Mouse (Mus musculus) CH12.LX (cell line): ENCODE data around the gene Tinag. TPM values are rescaled to one million over a fixed set of nuclear protein-coding genes. Genes with fewer than 3 reads are reported as not detected.

Experiments used
- DNase-seq: peaks from one replicate; pipeline ENCODE4 v3.0.0-alpha.2; 2013; ENCODE audit errors: extremely low read depth
- H3K27ac ChIP-seq: 2 replicates; pipeline ENCODE4 v1.5.1; 2012; ENCODE audit warnings: low read depth, mild to moderate bottlenecking, control low read depth, moderate library complexity; ENCODE audit not compliant: insufficient read depth
- H3K27me3 ChIP-seq: replicated peaks from 2 replicates; pipeline ENCODE3; 2012; ENCODE audit warnings: inconsistent platforms
- H3K36me3 ChIP-seq, 2 experiments: replicated peaks in 1 of 2; 2 replicates each; pipeline versions ENCODE3 to v1.6.1; 2012; ENCODE audit warnings: inconsistent platforms in 1 of 2, low read length in 1 of 2, mild to moderate bottlenecking in 1 of 2, mixed read lengths in 1 of 2, moderate library complexity in 1 of 2; ENCODE audit not compliant: control insufficient read depth in 1 of 2, insufficient read depth in 1 of 2
- H3K4me1 ChIP-seq, 2 experiments: 2 replicates each; pipeline ENCODE4 v1.6.1; 2012; ENCODE audit warnings: inconsistent platforms in 1 of 2, moderate library complexity in 1 of 2; ENCODE audit not compliant: insufficient read depth in 2 of 2, control insufficient read depth in 1 of 2
- H3K4me2 ChIP-seq: 2 replicates; pipeline ENCODE4 v1.6.1; 2012; ENCODE audit warnings: low read depth, mild to moderate bottlenecking, control low read depth; ENCODE audit not compliant: poor library complexity, insufficient read depth, severe bottlenecking
- H3K4me3 ChIP-seq, 3 experiments: fragments of 150-350 bp in 1 of 3; sonication (generic) in 1 of 3; replicated peaks in 1 of 3; 2 replicates each; pipeline versions ENCODE3 to v1.5.1; 2011 to 2012; ENCODE audit warnings: low read depth in 2 of 3, low read length in 2 of 3, mild to moderate bottlenecking in 2 of 3, moderate library complexity in 2 of 3, control low read depth in 1 of 3, improper control_type of control experiment in 1 of 3, inconsistent platforms in 1 of 3, mixed read lengths in 1 of 3; ENCODE audit not compliant: poor library complexity in 1 of 3
- H3K79me2 ChIP-seq: replicated peaks from 2 replicates; pipeline ENCODE4 v1.6.1; 2012; ENCODE audit warnings: mild to moderate bottlenecking, moderate library complexity; ENCODE audit not compliant: control insufficient read depth, poor library complexity, insufficient read depth, severe bottlenecking; ENCODE audit errors: extremely low read depth
- H3K9ac ChIP-seq: 2 replicates; pipeline ENCODE4 v1.6.1; 2012; ENCODE audit warnings: low read depth, mild to moderate bottlenecking, control low read depth, moderate library complexity; ENCODE audit not compliant: insufficient read depth
- H3K9me3 ChIP-seq: replicated peaks from 2 replicates; pipeline ENCODE3; 2012; ENCODE audit warnings: low read length, inconsistent platforms, mixed read lengths
- CHD2 ChIP-seq: IDR thresholded peaks from 2 replicates; pipeline ENCODE4 v1.6.1; 2011; ENCODE audit warnings: low read length, improper control_type of control experiment
- ELF1 ChIP-seq: IDR thresholded peaks from 2 replicates; pipeline ENCODE4 v1.6.1; 2014; ENCODE audit warnings: low read depth, mild to moderate bottlenecking, inconsistent platforms, low read length, improper control_type of control experiment
- GABPA ChIP-seq: IDR thresholded peaks from 2 replicates; pipeline ENCODE4 v1.6.1; 2012; ENCODE audit warnings: low read depth, low read length, improper control_type of control experiment, inconsistent platforms; ENCODE audit not compliant: insufficient replicate concordance
- MAX ChIP-seq: IDR thresholded peaks from 2 replicates; pipeline ENCODE4 v1.6.1; 2011; ENCODE audit warnings: low read length, improper control_type of control experiment
- MXI1 ChIP-seq: IDR thresholded peaks from 2 replicates; pipeline ENCODE4 v1.6.1; 2011; ENCODE audit warnings: mild to moderate bottlenecking, low read depth, low read length, improper control_type of control experiment
- PAX5 ChIP-seq: IDR thresholded peaks from 2 replicates; pipeline ENCODE4 v1.6.1; 2012; ENCODE audit warnings: low read length, inconsistent platforms, mixed read lengths
- POLR2A ChIP-seq: IDR thresholded peaks from 2 replicates; pipeline ENCODE4 v1.6.1; 2011; ENCODE audit warnings: low read depth, mild to moderate bottlenecking, improper control_type of control experiment, low read length
- RCOR1 ChIP-seq: conservative IDR thresholded peaks from 2 replicates; pipeline ENCODE4 v1.6.1; 2012; ENCODE audit warnings: low read depth, mild to moderate bottlenecking, inconsistent platforms, low read length, improper control_type of control experiment
- TBP ChIP-seq: conservative IDR thresholded peaks from 2 replicates; pipeline ENCODE4 v1.6.1; 2011; ENCODE audit warnings: low read depth, low read length, improper control_type of control experiment
- TCF12 ChIP-seq: IDR thresholded peaks from 2 replicates; pipeline ENCODE4 v1.6.1; 2014; ENCODE audit warnings: low read depth, mild to moderate bottlenecking, inconsistent platforms, low read length, improper control_type of control experiment
- UBTF ChIP-seq: IDR thresholded peaks from 2 replicates; pipeline ENCODE4 v1.6.1; 2012; ENCODE audit warnings: low read depth, mild to moderate bottlenecking, inconsistent platforms, low read length, improper control_type of control experiment, moderate library complexity
- USF1 ChIP-seq: IDR thresholded peaks from 2 replicates; pipeline ENCODE4 v1.6.1; 2014; ENCODE audit warnings: low read depth, mild to moderate bottlenecking, inconsistent platforms, low read length, improper control_type of control experiment
- USF2 ChIP-seq: conservative IDR thresholded peaks from 2 replicates; pipeline ENCODE4 v1.6.1; 2011; ENCODE audit warnings: low read depth, low read length, improper control_type of control experiment
- ZNF384 ChIP-seq: IDR thresholded peaks from 2 replicates; pipeline ENCODE4 v1.6.1; 2012; ENCODE audit warnings: low read depth, low read length, improper control_type of control experiment, inconsistent platforms
- dilution Hi-C: fragments of 300-500 bp; cut with MboI; formaldehyde crosslinking; loops from 2 replicates; pipeline ENCODE4 v1.14.3; 2020; ENCODE audit warnings: low sequenced_read_pairs; ENCODE audit not compliant: extremely low pct_unique_long_range_greater_than_20kb, extremely low pct_ligation_motif_present
- in situ Hi-C: fragments of 300-500 bp; cut with MboI; formaldehyde crosslinking; loops from 3 replicates; pipeline ENCODE4 v1.14.3; 2019; ENCODE audit warnings: low sequenced_read_pairs, low pct_ligation_motif_present, low pct_unique_long_range_greater_than_20kb, mixed read lengths
- polyA plus RNA-seq: library from polyadenylated mRNA; unstranded; fragments of >175 nt; gene quantifications from 2 replicates; pipeline ENCODE4 v1.2.1, GENCODE M21; 2012; ENCODE audit warnings: low read depth; ENCODE audit not compliant: insufficient read length
- total RNA-seq, 2 experiments: library from RNA; depleted of rRNA; stranded (reverse); fragments of 300-350 nt in 1 of 2; fragments of >200 nt in 1 of 2; gene quantifications; 2 replicates each; pipeline ENCODE4 v1.2.3; 2012 to 2014

The Tinag gene
- total and polyA plus RNA-seq, 3 experiments = not detected

- no peak overlapping the region for H3K27ac ChIP-seq
- H3K27me3 ChIP-seq = no peaks in the 10 kb centered on the region
- H3K4me3 ChIP-seq = no peak overlapping the region
- dilution Hi-C loops = no loop called here
- in situ Hi-C loops = no loop called here
- H3K36me3 ChIP-seq = no peaks in the 10 kb centered on the region
- H3K9me3 ChIP-seq = no peaks in the 10 kb centered on the region
- no peaks in the 10 kb centered on the region for H3K79me2 ChIP-seq
- no peak for DNase-seq
- H3K4me2 ChIP-seq = no peak overlapping the region
- no peak overlapping the region for H3K9ac ChIP-seq
- TF ChIP-seq ELF1 = no peak
- no peak for TF ChIP-seq CHD2
- TF ChIP-seq TBP = no peak
- TF ChIP-seq USF1 = no peak
- TF ChIP-seq POLR2A = no peak
- no peak for TF ChIP-seq RCOR1
- TF ChIP-seq, all 38 proteins: peak for 0
- H3K4me1 ChIP-seq = peaks cover 0 to 1% of the 10 kb centered on the region in 2 experiments; a peak in 2 of 4 replicates
These were observed 11.0 kb upstream of the Tinag start for GRCm38 (mm10) chr9:77056611-77057010.

GRCm38 (mm10) chr9:77054426-77055193, 9.0 kb upstream of the Tinag start:
- dilution Hi-C loops (no loop called here), in situ Hi-C loops (no loop called here)
- Histone ChIP-seq H3K9me3 (no peaks in the 10 kb centered on the region), H3K79me2 (no peaks in the 10 kb centered on the region), H3K4me3 (no peak overlapping the region), H3K4me1 (peaks cover 0 to 9% of the 10 kb centered on the region in 2 experiments; a peak in 2 of 4 replicates), H3K9ac (no peak overlapping the region), H3K27ac (no peak overlapping the region), H3K27me3 (no peaks in the 10 kb centered on the region), H3K36me3 (no peaks in the 10 kb centered on the region), H3K4me2 (no peak overlapping the region)
- no peak for DNase-seq
- TF ChIP-seq POLR2A = no peak

- no peaks in the 10 kb centered on the region for H3K36me3 ChIP-seq
- no peak for DNase-seq
- H3K4me1 ChIP-seq = peaks cover 0 to 9% of the 10 kb centered on the region in 2 experiments; a peak in 2 of 4 replicates
- dilution Hi-C loops = no loop called here
- no peaks in the 10 kb centered on the region for H3K79me2 ChIP-seq
- in situ Hi-C loops = no loop called here
- no peaks in the 10 kb centered on the region for H3K9me3 ChIP-seq
- H3K4me3 ChIP-seq = no peak overlapping the region
- no peaks in the 10 kb centered on the region for H3K27me3 ChIP-seq
- TF ChIP-seq UBTF (no peak), POLR2A (no peak), PAX5 (no peak), GABPA (no peak), TBP (no peak), ZNF384 (no peak), MAX (no peak), MXI1 (no peak), TCF12 (no peak), USF2 (no peak)
- no peak overlapping the region for H3K4me2 ChIP-seq
- H3K9ac ChIP-seq = no peak overlapping the region
- no peak overlapping the region for H3K27ac ChIP-seq
These were observed 5.8 kb upstream of the Tinag start for GRCm38 (mm10) chr9:77051406-77051805.
